Mouse (Mus musculus) neutrophil, adult 83 days (primary cell): ENCODE results near the gene Tm4sf19. TPM values are rescaled to one million over a fixed set of nuclear protein-coding genes. Genes with fewer than 3 reads are reported as not detected.

Source experiments
- total RNA-seq, 2 experiments: library from RNA; stranded (reverse); gene quantifications; one replicate each; pipeline ENCODE4 v1.2.4; 2023

Gene Tm4sf19
- not detected for total RNA-seq

DNA sequence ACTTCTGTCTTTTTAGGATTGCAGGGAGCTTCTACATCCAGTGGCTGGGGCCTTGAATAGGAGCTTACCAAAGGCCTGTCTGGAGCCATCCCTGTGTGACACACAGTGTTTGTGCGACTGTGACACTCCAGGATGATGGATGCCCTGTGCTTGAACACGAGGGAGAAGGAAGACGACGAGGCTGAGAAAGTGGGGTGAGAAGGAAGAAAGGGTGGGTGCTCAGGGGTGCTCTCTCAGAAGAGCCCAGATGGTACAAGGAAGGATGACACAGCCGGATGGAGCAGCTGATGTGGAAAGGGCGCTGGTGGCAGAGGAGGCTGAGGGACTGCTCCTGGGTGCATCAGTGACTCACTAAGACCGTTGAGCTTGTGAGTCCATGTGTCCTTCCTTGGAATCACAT lies at the start of gene Tm4sf19:
Tm4sf19 (plus strand) TSS at position 240 of the 400 bp plus-strand sequence.

DNA sequence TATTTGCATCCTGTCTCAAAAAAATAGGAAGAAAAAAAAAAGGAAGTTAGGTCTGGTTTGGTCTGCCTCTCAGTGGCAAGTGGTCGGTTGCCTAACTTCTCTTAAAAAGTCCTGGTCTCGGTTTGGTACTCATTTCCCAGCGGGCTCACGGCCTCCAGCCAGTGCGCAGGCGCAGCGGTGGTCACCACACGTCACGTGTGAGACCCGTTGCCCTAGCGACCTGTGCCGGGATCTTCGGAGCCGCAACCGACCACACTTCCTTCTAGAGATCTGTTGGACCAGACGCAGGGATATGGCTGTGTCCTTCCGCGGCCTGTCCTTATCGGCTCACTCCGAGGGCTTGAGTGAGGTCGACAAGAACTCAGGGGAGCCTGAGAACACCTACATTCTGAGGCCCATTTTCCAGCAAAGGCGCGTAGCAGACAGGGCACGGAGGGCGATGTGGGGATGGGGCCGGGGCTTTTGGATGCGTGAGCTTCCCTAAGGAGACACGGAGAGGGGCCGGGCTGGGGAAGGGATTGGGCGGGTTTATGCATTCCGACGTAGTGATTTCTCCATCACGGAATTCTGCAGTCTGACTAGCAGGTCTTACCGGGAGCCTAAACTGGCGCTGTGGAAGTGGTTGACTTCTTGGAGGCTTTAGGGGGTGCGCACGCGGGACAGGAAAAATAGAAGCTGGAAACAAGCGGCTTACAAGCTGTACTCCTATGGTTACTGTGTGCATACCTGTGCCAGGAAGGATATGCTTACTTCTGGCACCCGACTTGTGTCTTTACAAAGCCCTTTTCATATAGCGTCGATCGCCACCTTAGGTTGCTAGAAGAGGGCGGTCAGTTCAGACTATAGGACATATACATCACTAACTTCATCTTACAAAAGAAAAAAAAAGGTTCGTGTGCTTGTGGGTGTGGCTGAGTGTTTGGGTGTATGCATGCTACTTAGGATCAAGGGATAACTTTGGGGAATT lies 19.5 kb downstream of the Tm4sf19 start, which contains the start of gene Tctex1d2:
Tctex1d2 (plus strand) TSS at position 186 of the 967 bp plus-strand sequence.

DNA sequence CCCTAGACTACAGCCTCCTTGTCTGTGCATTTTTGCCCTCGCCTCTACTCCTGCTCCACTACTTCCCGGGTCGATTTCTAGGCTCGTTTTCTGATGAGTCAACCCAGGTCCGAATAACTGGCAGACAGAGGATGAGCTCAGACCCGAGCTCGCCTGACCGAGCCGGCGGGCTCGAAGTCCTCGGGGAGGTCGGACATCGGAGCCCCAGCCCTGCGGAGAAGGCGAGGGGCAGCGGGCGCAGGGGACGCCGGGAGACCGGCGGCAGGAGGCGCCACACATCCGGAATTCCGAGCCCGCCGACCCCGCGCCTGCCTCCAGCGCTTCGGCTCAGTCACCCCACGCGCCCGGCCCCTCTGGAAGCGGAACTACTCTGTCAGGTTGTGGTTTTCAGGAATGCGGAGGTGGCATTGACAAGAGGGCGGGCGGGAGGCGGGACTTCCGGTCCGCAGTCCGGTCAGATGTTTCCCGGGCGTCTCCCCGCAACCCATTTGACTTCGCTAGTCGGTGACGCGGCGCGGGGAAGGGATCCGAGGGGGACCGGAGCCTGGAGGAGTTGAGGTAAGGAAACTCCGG lies 30.3 kb downstream of the Tm4sf19 start, which contains the start of gene Pcyt1a:
Pcyt1a (plus strand) TSS at position 448 of the 573 bp plus-strand sequence.

Other genes with a start within 250 kb of the Tm4sf19 start
- 100 to 1,000 TPM; 115 to 137 TPM for gene Nrros, start 234.9 kb upstream of the Tm4sf19 start, total RNA-seq
- 1 to 10 TPM; 3.9 to 4.9 TPM for gene Bex6, start 220.7 kb upstream of the Tm4sf19 start, total RNA-seq
- 1 to 10 TPM; 9.6 to 9.8 TPM for gene Fbxo45, start 153.3 kb upstream of the Tm4sf19 start, total RNA-seq
- gene Wdr53, start 153.3 kb upstream of the Tm4sf19 start, total RNA-seq, result 10 to 100 TPM in 1 of 2 experiments, 1 to 10 TPM in 1; 7.7 to 10.3 TPM
- under 1 TPM in 1 of 2 experiments, not detected in 1; 0.33 TPM for gene Smco1, start 129.0 kb upstream of the Tm4sf19 start, total RNA-seq
- 10 to 100 TPM; 15.5 to 18.7 TPM for gene Rnf168, start 123.0 kb upstream of the Tm4sf19 start, total RNA-seq
- 10 to 100 TPM; 41.1 to 51.5 TPM for gene Ubxn7, start 68.2 kb upstream of the Tm4sf19 start, total RNA-seq
- 10 to 100 TPM; 18.8 to 19.8 TPM for gene Tctex1d2, start 19.2 kb downstream of the Tm4sf19 start, total RNA-seq
- 100 to 1,000 TPM in 1 of 2 experiments, 10 to 100 TPM in 1; 95.6 to 106 TPM for gene Pcyt1a, start 30.4 kb downstream of the Tm4sf19 start, total RNA-seq
- not detected for gene Slc51a, start 87.4 kb downstream of the Tm4sf19 start, total RNA-seq
- gene Zdhhc19, start 95.8 kb downstream of the Tm4sf19 start, total RNA-seq, result not detected
- 10 to 100 TPM; 49.7 to 68.5 TPM for gene Tfrc, start 208.4 kb downstream of the Tm4sf19 start, total RNA-seq
- 10 to 100 TPM; 28.8 to 35.5 TPM for gene Tnk2, start 243.4 kb downstream of the Tm4sf19 start, total RNA-seq